Mouse (Mus musculus): Measurements from ENCODE around the gene Abcg5. TPM values are rescaled to one million over a fixed set of nuclear protein-coding genes. Genes with fewer than 3 reads are reported as not detected.

Abcg5 gene
- under 1 TPM in 1 of 2 experiments, not detected in 1; 0.40 TPM for total RNA-seq (2021)

DNA sequence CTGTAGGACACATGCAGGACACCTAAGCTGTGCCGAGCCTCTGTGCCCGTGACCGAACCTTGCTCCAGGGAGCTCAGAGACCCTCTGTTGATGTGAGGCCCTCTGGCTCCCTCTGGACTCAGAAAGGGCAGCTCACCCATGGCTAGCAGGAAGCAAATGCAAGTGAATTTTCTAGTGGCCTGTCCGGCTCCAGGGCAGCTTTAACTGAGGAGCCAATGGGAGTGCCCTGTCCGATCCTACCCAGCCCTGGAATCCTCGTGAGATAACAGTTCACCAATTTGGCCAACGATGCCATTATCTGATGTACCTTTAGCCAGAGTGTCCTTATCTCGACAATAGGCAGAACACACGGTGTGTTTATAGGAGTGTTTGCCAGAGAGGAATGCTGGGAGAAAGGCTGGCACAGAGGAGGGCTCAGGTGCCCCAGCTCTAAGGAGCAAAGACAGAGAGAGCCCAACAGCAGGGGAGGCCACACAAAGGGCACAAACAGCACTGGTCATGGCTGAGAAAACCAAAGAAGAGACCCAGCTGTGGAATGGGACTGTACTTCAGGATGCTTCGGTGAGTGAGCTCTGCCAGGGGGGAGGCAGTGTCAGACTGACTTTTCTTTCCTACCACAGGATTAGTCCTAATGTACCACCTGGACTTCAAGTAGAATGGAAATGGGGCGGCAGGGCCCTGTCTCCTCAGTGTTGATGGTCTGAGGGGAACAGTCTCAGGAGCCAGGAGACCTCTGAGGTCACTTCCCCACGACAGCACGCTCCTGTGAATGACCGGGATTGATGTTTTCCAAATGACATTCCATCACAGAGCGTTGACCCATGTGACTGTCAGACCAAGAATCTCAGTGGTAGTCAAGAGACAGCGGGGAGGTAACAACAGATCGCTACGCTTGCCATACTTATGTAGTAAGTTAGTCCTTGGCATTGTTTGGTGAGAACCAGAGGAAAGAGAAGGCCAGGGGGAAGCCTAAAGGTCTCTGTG lies at the start of gene Abcg5:
Abcg5 (minus strand) TSS at position 278 of the 984 bp plus-strand sequence.
- intact Hi-C loops (cut with DNase I), result no loop called here
- no peak for DNase-seq

DNA sequence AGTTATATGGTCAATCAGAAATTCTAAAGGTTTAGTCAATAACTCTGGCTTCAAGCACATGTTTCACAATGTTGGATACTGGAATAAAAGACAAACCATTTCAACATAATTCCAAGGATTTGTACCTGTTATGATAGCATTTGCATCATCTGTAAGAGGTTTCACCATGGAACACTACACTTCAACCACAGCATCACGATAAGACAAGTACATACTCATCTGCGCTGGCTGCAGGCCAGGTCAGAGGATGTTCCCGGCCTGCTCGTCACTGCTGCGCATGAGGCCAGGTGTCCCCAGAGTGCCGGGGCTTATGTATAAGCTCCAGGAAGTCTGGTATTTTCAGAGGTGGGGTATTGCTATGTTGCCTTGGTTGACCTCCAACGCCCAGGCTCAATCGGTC lies 49.8 kb upstream of the Abcg5 start:
- intact Hi-C loops (cut with DNase I), result no loop called here
- no peak for DNase-seq

DNA sequence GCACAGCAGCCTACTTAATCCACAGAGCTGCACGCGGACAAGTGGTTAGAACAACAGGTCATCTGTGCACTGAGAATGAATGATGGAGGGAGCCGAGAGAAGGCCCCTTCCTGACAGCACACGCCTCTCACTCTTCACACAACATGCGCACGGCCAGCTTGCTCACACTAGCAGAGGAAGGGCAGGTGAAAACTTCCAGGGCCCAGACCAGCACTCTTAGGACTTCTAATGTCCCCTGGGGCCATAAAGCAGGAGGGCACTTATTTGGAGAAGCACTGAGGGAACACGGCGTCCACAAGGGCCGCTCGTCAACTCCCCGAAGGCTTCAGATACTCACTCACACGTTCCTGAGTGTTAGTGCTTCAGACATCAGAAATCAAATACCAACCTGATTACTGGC lies 48.5 kb upstream of the Abcg5 start:
- DNase-seq, result no peak
- intact Hi-C loops (cut with DNase I), result no loop called here

DNA sequence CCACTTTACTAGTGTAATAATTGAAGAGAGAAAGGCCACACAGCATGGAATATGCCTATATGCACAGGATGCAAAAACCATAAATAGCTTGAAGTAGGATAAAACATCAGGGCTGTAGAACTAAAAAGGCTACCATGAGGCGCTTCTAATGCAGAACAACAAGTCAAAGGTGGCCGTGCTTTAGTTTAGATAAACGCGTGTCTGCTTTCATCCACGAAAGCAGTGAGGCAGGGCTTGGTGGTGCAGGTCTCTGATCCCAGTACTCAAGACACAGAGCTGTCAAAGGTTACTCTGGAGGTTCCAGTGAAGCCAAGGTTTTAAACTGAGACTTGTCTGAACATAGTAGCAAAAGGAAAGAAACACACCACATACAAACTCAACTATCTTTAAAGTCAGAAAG lies 46.3 kb upstream of the Abcg5 start:
- no peak for DNase-seq
- intact Hi-C loops (cut with DNase I), result no loop called here

DNA sequence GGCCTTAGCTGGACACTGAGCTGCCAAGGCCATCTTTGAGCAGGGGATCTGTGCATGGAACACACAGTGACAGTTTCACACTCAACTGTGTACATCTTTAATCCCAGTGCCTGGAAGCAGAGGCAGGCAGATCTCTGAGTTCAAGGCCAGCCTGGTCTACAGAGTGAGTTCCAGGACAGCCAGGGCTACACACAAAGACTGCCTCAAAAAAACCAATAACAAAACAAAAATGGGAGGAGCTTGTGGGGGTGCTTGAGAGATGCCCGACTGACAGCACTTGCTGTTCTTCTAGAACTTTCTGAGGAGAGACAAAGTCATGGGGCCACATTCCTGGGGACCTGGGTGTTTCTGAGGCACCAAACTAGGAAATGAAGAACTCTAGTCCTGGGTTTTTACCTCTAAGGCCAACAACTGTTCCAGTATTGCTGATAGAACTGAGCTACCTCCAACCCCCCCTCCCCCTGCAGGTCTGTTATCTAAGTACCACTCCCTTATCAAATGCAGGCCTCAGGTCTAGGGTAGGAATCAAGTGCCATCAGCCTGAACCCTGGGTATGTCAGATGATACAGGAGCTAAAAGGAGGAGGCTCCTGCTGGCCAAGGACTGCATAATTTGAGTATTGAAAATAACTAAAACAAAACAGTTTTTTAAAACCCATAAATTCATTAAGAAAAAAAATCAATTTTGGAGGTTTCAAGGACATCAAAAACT lies 45.5 kb upstream of the Abcg5 start:
- intact Hi-C loops (cut with DNase I), result no loop called here

DNA sequence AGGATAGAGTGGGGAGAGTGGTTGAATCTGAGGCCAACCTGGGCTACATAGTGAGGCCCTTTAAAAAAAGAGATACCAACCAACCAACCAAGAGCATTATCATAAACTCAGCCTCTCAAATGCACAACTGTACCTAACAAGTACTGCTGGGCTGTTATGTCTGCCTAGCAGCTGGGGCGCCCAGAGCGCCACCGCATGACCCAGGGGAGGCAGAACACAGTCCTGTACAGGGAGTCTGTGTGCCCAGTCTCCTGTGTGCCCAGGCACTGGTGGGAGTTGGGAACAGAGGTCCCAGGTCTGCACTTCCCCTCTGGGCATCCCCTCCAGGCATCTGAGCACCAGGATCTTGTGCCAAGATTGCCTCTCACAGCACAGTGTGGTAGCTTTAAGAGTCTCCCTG lies 42.4 kb upstream of the Abcg5 start:
- intact Hi-C loops (cut with DNase I), result no loop called here
- no peak for DNase-seq

More for the DNA sequence above, 45.5 kb upstream of the Abcg5 start:
- no peak for DNase-seq

DNA sequence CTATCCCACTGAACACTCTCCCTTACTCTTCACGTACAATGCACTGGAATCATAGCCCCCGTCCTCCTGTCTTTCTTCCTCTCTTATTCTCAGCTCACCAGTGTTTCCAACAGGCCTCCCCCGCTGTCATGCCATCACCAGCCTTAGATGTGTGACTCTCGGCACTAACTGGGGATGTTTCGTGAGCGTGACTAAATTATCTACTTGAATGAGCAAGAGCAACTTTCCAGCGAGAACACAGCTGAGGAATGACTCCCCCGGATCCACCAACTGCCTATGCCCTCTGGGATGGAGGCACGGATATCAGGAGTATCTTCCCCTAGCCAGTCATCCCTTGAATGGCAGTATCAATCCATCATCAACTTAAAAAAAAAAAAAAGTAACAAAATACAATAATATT lies 41.2 kb upstream of the Abcg5 start:
- intact Hi-C loops (cut with DNase I), result no loop called here
- DNase-seq, result no peak

DNA sequence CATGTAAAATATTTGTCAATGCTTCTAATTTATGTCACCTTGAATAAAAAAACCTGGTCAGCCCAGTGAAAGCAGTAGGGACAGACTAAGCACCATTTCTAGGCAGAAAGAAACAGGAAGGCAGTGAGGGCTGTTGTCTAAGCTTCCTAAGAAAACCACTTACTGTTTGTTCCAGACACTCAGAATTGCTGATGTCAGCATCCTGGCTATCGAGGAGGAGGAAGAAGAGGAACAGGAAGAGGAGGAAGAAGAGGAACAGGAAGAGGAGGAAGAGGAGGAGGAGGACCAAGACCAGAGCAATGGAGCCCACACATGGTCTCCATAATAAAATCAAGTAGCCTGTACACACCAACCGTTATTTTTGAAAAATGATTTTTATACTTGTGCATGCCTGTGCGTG lies 36.3 kb upstream of the Abcg5 start:
- DNase-seq, result no peak
- intact Hi-C loops (cut with DNase I), result no loop called here

DNA sequence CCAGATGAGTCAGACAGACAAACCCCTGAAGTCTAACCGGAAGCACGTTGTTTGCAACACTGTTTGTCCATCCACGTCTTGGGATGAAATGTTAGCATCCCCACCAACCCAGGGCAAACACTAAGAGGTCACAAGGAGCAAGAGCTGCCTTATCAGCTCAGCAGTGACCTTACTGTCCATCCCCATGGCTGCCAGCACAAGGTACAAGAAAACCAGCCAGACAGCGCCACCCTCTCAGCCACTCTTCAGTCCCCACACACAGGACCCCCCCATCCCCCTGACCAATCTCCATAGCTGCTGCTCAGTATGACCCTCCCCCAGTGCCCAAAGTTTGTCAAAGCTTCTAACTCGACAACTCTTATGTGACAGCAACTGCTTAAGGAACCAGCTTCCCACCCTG lies 34.6 kb upstream of the Abcg5 start:
- DNase-seq, result no peak
- intact Hi-C loops (cut with DNase I), result no loop called here

DNA sequence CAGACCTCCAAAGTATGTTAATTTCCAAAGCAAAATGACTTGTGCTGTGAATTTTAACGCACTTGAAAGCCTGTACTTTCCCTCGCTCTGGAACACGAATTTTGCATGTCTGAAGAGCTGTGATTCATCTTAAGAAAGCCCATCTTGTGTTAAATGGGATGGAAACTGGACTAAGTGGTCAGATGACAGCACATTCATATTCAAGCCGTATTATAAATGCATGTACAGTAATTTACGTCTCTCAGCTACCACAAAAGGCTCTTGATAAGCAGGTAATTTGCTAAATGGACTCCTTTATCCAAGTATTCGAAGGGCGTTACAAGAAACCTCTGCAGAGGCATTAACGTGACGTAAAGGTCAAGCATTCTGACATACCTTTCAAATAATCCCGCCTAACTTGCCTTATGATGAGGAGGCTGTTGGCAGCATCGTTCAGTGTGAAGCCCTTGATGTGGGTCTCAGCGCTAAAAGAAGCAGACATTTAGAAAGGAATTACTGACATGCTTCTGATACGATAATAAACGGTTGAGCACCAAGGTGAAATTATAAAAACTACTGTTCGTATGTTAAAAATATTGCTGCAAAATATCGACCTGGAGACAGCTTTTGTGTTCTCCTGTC lies 33.6 kb upstream of the Abcg5 start:
- no peak for DNase-seq

DNA sequence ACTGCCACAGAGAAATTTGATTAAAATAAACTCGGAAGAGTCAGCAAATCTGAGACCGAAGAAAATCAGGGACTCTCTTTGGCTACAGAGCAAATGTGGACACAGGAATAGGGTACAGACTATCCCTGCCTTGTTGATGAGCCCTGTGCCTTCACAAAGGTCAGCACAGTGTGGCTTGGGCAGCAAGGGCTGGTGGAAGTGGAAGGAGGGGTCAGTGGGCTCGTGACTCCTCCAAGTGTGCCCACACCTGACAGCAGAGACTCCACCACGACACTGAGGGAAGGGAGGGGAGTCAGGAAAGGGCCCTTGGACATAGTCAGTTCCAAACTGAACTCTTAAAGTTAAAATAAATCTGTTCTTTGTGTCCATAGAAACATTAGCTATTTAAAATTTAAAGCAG lies 32.1 kb upstream of the Abcg5 start:
- intact Hi-C loops (cut with DNase I), result no loop called here
- no peak for DNase-seq

More for the DNA sequence above, 33.6 kb upstream of the Abcg5 start:
- intact Hi-C loops (cut with DNase I), result no loop called here

DNA sequence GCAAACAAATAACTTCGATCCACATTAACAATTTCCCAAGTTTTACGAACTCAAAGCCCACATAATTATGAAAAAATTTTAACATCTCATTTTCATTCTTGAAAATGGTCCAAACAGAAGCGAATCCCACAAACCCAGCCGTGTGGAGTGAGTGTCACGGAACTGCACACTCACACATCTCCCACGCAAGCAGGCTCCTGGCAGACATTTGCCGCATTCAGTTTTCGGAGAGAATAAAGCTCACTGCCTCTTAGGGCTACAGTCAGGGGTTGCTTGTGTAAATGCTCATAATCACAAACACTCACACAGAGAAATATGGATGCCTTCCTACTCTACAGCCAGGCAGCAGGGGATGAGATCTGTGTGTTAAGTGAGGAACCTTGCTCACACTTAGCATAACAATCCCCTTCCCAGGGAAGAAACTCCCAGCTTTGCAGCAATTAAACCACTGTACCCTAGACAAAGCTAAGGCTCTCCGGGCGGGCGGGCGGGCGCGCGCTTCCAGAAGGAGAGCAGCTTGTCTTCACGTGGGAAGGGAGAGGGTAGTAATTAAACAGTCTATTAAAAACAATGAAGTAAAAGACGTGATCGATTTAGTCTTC lies 30.9 kb upstream of the Abcg5 start:
- no peak for DNase-seq
- intact Hi-C loops (cut with DNase I), result no loop called here

DNA sequence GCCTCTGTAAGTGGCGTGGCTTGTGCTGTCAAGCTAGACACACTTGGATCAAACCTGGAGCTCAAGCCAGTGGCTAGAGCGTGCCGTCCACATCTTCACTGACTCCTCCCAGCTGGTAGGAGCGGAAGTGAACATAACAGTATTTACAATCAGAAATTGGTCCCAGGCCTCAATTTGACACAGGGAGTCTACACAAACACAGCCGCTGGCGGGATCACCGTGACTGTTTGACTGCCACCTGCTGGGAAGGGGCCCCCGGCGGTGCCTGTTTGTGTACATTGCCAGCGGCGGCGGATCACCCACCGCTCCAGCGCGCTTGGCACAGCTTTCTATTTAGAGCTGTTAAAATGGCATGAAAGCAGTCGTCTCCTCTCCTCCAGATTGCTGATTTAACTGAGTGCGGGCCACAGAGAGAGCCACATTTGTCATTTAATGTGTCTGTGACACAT lies 26.6 kb upstream of the Abcg5 start:
- peak; percentile 80 for DNase-seq
- intact Hi-C loops (cut with DNase I), result no loop called here

DNA sequence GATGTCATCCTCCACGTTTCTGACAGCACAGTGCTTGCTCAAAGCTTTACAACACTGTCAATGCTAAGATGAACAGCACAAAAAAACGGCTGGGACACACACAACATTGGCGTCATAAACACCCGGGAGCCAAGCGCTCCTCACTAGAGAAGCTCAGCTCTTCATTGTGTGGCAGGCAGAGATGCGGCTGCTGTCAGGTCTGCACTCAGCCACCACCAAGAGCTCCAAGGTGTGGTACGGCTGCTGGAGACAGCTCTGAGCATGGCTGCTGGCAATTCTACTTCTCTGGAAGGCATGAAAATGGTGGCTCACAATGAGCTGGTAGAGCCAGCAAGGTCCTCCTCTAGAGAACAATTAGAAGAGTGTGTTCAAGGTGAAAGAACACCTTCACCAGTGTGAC lies 26.0 kb upstream of the Abcg5 start:
- intact Hi-C loops (cut with DNase I), result no loop called here
- no peak for DNase-seq

DNA sequence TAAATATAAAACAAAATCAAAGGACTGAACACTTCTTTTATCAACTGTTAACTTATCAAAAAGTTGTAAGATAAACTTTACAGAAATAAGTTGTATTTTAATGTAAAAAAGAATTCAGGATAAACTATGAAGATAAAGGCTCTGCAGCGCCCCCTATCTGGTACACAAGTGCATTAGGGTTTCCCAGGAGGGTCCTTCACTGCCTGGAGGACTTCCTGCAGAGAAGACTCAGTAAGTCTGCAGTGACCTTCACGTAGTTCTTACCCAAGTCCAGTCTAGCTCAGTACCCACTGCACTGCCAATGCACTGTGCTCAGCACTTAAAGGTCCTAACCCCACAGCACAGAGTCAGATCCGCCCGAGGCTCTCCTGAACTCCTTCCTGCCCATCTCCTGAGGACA lies 24.6 kb upstream of the Abcg5 start:
- intact Hi-C loops (cut with DNase I), result no loop called here
- DNase-seq, result no peak

DNA sequence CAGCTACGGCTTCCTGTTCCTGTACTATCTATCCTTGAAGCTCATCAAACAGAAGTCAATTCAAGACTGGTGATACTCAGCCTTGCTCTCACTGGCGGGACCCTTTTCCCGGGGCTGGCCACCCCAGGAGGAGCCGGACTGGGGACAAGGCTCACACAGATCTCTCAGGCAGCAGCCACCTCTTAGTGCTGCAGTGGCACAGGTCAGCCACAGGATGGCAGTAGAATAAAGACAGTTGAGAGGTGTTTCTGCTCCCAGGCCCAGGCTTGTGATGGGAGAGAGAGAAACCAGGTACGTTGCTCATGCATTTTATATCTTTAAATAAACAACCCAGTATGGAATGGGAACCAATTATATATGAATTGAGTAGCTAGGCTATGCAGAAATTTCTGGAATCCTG lies 15.9 kb upstream of the Abcg5 start:
- DNase-seq, result peak; percentile 52
- intact Hi-C loops (cut with DNase I), result no loop called here

DNA sequence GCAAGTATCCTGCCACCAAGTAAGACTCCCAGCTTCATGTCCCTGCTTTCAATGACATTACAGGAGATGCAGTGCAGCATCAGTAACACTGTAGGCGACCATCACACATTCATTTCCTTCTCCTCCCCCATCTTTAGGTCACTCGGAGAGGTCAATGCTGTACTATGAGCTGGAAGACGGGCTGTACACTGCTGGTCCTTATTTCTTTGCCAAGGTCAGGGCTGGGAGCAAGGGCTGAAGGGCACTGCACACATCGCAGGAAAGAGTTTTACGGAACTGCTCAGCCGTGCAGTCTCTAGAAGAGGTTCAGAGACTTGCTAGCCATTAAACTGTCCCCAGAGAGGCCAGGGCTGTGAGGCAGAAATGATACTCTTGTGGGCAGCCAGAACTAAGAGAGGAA lies 13.7 kb upstream of the Abcg5 start:
- intact Hi-C loops (cut with DNase I), result no loop called here
- no peak for DNase-seq

DNA sequence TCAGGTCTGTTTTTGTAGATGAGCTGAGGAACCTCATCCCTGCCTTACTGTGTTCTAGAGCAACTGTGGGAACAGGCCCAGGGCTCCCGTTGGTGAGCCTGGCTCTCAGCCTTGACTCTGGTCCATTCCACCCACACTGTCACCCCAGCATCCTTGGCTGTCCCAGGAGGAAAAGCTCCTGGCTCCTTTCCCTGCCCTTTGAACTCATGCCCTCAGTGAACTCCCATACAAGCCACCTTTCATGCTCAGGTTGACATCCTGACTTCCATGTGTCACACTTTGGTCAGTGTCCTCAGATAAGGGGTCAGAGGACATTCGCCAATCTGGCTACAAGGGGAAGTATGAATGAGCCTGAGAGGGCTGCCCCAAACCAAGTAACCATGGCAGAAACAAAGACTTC lies 10.9 kb upstream of the Abcg5 start:
- no peak for DNase-seq
- intact Hi-C loops (cut with DNase I), result no loop called here

DNA sequence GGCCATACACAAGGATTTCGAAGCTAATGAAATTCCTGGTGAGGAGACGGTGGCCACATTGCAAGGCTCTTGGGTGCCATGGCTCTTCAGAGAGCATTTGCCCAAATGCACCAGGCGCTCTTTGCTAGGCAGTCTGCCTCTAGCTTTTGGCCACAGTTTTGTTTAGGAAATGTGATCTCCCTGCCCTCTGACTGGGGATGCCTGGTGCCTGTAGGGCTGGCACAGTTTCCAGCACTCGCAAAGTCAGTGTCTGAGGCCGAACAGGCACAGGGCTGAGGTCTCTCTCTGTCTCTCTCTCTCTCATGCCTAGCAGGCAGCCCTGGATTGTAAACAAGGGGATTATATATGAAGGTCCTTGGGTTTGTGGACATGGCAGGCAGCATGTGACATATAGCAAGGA lies 7.3 kb upstream of the Abcg5 start:
- intact Hi-C loops (cut with DNase I), result no loop called here
- DNase-seq, result no peak

DNA sequence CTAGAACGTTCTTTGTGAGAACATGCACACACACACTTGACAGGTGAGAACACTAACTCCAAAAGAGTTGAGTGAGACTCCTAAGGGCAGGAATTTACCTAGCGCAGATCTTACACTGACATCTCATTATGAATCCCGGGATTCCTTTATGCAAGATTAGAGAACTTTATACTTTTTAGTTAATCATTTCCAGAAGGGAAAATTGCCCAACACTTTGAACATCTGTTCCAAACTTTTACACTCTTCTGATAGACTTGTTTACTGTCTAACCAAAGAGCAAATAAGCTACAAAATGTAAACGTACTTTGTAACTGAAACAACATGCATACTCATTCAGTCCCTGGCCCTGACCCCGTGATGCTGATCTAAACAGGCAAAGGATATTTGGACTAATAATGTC lies 6.5 kb upstream of the Abcg5 start:
- intact Hi-C loops (cut with DNase I), result no loop called here
- no peak for DNase-seq

DNA sequence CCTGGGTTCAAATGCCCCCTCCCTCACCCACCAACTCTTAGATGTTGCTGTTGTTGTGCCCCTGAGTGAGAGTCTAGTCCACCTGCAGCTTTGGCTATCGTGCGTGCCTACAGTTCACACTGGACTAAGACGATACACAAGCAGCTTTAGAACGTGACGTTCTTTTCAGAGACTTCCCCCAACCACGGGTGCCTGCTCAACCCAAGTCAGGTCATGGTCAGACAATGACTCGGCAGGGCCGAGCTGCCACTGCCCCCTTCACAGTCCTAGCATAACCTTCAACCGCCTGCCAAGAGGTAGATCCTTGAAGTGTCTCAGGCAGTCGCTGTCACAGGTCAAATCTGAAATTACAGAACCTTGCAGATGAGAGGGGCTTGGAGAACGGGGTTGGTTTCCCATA lies 6.0 kb upstream of the Abcg5 start:
- intact Hi-C loops (cut with DNase I), result no loop called here
- no peak for DNase-seq

Data from left cerebral cortex, postnatal 4 days (tissue).